Mouse (Mus musculus): Measurements from ENCODE around the gene Usp51.

DNA sequence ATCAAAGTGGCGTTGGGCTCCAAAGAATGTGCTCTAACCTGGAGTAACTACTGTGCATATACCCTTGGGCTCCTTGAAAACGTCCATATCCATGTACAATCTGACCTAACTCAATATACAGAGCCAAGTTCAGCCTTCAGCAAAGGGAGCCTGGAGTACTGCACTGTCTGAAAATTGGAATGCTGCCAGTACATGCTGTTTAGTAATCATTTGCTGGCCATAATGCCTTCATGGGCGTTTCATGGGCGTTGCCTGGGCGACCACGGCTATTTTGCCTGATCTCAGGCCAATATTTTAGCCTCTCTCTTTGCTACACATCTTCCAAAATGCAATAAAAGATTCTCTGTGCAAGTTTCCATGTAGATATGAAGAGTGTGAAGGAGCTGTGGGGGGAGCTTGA is 36.7 kb upstream of the Usp51 start:
- no peak for TF ChIP-seq POLR2A (IDR thresholded peaks at IDR 0.05; ENCODE audit: low read depth, low read length)
- no peak for TF ChIP-seq CTCF (conservative IDR thresholded peaks at IDR 0.05; ENCODE audit: insufficient read depth, insufficient read length, low read depth, low read length)
